Mouse (Mus musculus) megakaryocyte, embryonic 14.5 days (primary cell): ENCODE data around the gene Nf1.

ENCODE experiments used
- FLI1 ChIP-seq: IDR thresholded peaks from 2 replicates; pipeline ENCODE4 v1.6.1; 2012; ENCODE audit warnings: low read length, inconsistent platforms, mixed read lengths
- GATA1 ChIP-seq: IDR thresholded peaks from 3 replicates; pipeline ENCODE4 v1.6.1; 2012; ENCODE audit warnings: mixed read lengths, low read length, inconsistent platforms, borderline replicate concordance

- TF ChIP-seq GATA1 (no peak), FLI1 (no peak)
Observed at GRCm38 (mm10) chr11:79494976-79495800, 155.7 kb downstream of the Nf1 start.
